Mouse (Mus musculus): ENCODE results near the gene Fyb.

Gene Fyb

GRCm38 (mm10) chr15:6591527-6591926 is 68.9 kb downstream of the Fyb start:
- in situ Hi-C loops (cut with MboI, MseI), result loop anchor here (10.0 to 25.0 kb wide), 3 partner anchors 123 to 1454 kb away; partner anchors contain the start of gene Prkaa1 (in 1 of the 2)

GRCm38 (mm10) chr15:6592561-6593253 is 70.1 kb downstream of the Fyb start:
- in situ Hi-C loops (cut with MboI, MseI), result loop anchor here (10.0 to 25.0 kb wide), 3 partner anchors 122 to 1455 kb away; partner anchors contain the start of gene Prkaa1 (in 1 of the 2)

- in situ Hi-C loops (cut with MboI, MseI), result loop anchor here (10.0 to 25.0 kb wide), 3 partner anchors 122 to 1456 kb away; partner anchors contain the start of gene Prkaa1 (in 1 of the 2)
Observed at GRCm38 (mm10) chr15:6593254-6593623, 70.6 kb downstream of the Fyb start.

GRCm38 (mm10) chr15:6598626-6599025 is 76.0 kb downstream of the Fyb start:
- in situ Hi-C loops (cut with MboI, MseI), result loop anchor here (10.0 to 25.0 kb wide), 3 partner anchors 116 to 1461 kb away; partner anchors contain the start of gene Prkaa1 (in 1 of the 2)

GRCm38 (mm10) chr15:6600314-6600713 is 77.7 kb downstream of the Fyb start:
- in situ Hi-C loops (cut with MboI, MseI), result loop anchor here (5.0 to 25.0 kb wide), 4 partner anchors 33 to 1476 kb away; partner anchors contain the start of gene Ptger4 (in 2 of the 2)

- in situ Hi-C loops (cut with MboI, MseI), result loop anchor here (5.0 to 25.0 kb wide), 4 partner anchors 34 to 1477 kb away; partner anchors contain the start of gene Ptger4 (in 2 of the 2)
Observed at GRCm38 (mm10) chr15:6601330-6601729, 78.7 kb downstream of the Fyb start.

GRCm38 (mm10) chr15:6602003-6602402 is 79.3 kb downstream of the Fyb start:
- in situ Hi-C loops (cut with MboI, MseI), result loop anchor here (5.0 to 25.0 kb wide), 4 partner anchors 35 to 1477 kb away; partner anchors contain the start of gene Ptger4 (in 2 of the 2)

- in situ Hi-C loops (cut with MboI, MseI), result loop anchor here (5.0 to 25.0 kb wide), 2 partner anchors 103 to 373 kb away; no protein-coding TSS in a partner anchor
Observed at GRCm38 (mm10) chr15:6610703-6611102, 88.0 kb downstream of the Fyb start.

GRCm38 (mm10) chr15:6612835-6613234 is 90.2 kb downstream of the Fyb start:
- in situ Hi-C loops (cut with MboI, MseI), result loop anchor here (5.0 to 25.0 kb wide), 2 partner anchors 106 to 376 kb away; no protein-coding TSS in a partner anchor

- in situ Hi-C loops (cut with MboI, MseI), result loop anchor here in 1 of 2 experiments (25.0 kb wide), 1 partner anchor 379 kb away; no protein-coding TSS in a partner anchor
Observed at GRCm38 (mm10) chr15:6616382-6617149, 93.9 kb downstream of the Fyb start.

GRCm38 (mm10) chr15:6619558-6620316 is 97.1 kb downstream of the Fyb start:
- in situ Hi-C loops (cut with MboI, MseI), result loop anchor here in 1 of 2 experiments (10.0 to 25.0 kb wide), 3 partner anchors 125 to 382 kb away; no protein-coding TSS in a partner anchor

- in situ Hi-C loops (cut with MboI, MseI), result loop anchor here in 1 of 2 experiments (10.0 to 25.0 kb wide), 3 partner anchors 128 to 385 kb away; no protein-coding TSS in a partner anchor
Observed at GRCm38 (mm10) chr15:6622512-6622911, 99.9 kb downstream of the Fyb start.

GRCm38 (mm10) chr15:6623529-6624228 is 101.0 kb downstream of the Fyb start:
- in situ Hi-C loops (cut with MboI, MseI), result loop anchor here in 1 of 2 experiments (10.0 to 25.0 kb wide), 3 partner anchors 129 to 386 kb away; no protein-coding TSS in a partner anchor

- in situ Hi-C loops (cut with MboI, MseI), result loop anchor here in 1 of 2 experiments (10.0 to 25.0 kb wide), 3 partner anchors 130 to 387 kb away; no protein-coding TSS in a partner anchor
Observed at GRCm38 (mm10) chr15:6624365-6625182, 101.9 kb downstream of the Fyb start.

- in situ Hi-C loops (cut with MboI, MseI), result loop anchor here in 1 of 2 experiments (10.0 kb wide), 2 partner anchors 131 to 161 kb away; no protein-coding TSS in a partner anchor
Observed at GRCm38 (mm10) chr15:6625607-6626033, 103.0 kb downstream of the Fyb start.

- in situ Hi-C loops (cut with MboI, MseI), result loop anchor here in 1 of 2 experiments (10.0 kb wide), 2 partner anchors 131 to 161 kb away; no protein-coding TSS in a partner anchor
Observed at GRCm38 (mm10) chr15:6626123-6626522, 103.5 kb downstream of the Fyb start.

GRCm38 (mm10) chr15:6628431-6629077 is 105.9 kb downstream of the Fyb start:
- in situ Hi-C loops (cut with MboI, MseI), result loop anchor here in 1 of 2 experiments (10.0 kb wide), 2 partner anchors 134 to 164 kb away; no protein-coding TSS in a partner anchor

GRCm38 (mm10) chr15:6629174-6629573 is 106.5 kb downstream of the Fyb start:
- in situ Hi-C loops (cut with MboI, MseI), result loop anchor here in 1 of 2 experiments (10.0 kb wide), 2 partner anchors 134 to 164 kb away; no protein-coding TSS in a partner anchor
